Mouse (Mus musculus): Measurements from ENCODE around the gene Srrd.

Srrd gene

GRCm38 (mm10) chr5:112289819-112290535 is 52.9 kb downstream of the Srrd start:
- no peak for DNase-seq (ENCODE audit: low spot score in 2 of 2)

GRCm38 (mm10) chr5:112289236-112289635 is 53.6 kb downstream of the Srrd start:
- DNase-seq (ENCODE audit: low spot score in 2 of 2): no peak

- DNase-seq (ENCODE audit: low spot score in 2 of 2): no peak
These were observed 54.4 kb downstream of the Srrd start for GRCm38 (mm10) chr5:112288193-112289141.

GRCm38 (mm10) chr5:112287652-112288051 is 55.2 kb downstream of the Srrd start:
- no peak for DNase-seq (ENCODE audit: low spot score in 2 of 2)
